Mouse (Mus musculus): ENCODE results near the gene Cyp26b1. TPM values are rescaled to one million over a fixed set of nuclear protein-coding genes. Genes with fewer than 3 reads are reported as not detected.

Cyp26b1 gene
- total RNA-seq, 2 experiments from 2014 or later = 12.0 to 16.9 TPM

DNA sequence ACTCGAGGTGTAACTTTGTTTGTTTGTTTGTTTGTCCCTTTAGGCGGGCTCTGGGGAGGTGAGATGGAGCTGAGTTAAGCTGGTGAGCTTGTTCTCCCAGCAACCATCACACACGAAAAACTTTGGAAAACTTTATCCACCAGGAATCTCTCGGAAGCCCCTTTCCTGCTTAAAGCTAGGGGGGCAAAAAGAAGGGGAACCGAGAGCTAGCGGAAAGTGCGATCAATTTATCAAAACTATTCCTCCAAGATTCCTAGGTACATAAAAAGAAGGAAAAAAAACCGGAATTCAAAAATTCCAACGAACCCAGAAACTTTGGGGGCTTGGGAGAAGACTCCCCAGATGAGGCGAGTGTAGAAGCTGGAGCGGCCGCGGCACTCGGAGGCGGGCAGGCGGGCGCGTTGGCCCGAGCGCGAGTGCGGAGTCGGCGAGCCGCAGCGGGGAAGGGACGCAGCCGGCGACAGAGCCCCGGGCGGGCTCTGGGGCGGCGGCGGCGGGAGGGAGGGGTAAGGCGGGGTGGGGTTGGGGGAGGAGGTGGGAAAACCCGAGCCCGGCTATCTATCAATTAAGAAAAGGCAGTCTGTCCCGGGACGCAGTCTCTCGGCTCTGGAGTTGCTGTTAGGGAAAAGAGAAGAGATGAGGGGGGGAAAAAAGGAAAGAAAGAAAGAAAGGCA is 5.3 kb downstream of the Cyp26b1 start:
- no peak for DNase-seq (ENCODE audit: low spot score in 2 of 2)

DNA sequence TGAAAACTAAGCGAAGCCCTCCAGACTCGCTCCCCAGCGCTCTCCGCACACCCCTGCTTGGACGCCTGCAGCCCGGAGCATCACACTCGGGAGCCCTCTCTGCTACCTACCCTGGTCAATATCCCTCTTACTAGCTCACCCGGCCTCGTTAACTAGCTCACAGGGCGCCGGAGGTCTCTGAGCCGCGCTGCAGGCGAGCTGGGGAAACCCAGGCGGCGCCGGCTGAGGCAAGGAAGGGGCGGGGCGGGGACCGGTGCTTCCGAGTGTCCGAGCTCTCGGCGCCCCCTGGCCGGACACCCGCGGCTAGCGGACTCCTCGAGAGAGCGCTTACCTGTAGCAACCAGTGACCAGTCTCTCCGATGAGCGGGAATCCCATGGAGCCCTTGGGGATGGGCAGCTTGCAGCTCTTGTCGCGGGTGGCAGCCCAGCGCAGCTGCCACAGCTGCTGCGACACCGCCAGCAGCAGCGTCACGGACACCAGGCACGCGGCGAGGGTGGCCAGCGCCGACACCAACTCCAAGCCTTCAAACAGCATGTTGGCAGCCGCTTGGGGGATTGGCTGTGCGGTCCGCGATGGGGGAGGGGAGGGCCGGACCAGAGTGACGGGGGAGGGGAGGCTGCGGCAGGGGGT is 6.1 kb downstream of the Cyp26b1 start:
- DNase-seq (ENCODE audit: low spot score in 2 of 2) = no peak

DNA sequence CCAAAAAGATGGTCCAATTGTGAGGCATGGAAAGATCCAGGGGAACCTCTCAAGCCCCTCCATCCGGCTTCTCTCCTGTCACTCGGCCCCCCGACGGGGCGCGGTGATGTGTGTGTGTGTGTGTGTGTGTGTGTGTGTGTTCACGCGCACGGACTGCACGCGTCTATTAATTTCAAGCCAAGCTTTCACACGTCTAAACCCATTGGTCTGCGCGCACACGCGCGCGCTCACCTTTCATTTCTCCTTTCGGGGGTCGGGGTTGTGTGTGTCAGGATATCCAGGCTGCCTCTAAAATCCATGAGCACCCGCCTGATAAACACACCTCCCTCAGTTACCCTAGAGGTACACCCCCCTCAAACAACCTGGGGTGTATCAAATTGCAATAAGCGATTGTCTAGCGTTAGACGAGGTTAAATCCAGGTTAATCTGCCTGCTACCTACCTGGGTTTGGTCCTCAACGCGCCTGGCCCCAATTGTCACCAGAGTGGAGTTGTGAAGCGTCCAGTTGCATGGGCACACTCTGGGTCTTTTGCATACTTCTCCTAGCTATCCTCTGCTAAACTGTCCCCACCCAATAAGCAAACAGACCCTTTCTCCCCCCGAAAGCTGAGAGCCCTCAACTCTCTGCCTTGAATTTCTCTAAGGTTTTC is 7.0 kb downstream of the Cyp26b1 start:
- no peak for DNase-seq (ENCODE audit: low spot score in 2 of 2)

DNA sequence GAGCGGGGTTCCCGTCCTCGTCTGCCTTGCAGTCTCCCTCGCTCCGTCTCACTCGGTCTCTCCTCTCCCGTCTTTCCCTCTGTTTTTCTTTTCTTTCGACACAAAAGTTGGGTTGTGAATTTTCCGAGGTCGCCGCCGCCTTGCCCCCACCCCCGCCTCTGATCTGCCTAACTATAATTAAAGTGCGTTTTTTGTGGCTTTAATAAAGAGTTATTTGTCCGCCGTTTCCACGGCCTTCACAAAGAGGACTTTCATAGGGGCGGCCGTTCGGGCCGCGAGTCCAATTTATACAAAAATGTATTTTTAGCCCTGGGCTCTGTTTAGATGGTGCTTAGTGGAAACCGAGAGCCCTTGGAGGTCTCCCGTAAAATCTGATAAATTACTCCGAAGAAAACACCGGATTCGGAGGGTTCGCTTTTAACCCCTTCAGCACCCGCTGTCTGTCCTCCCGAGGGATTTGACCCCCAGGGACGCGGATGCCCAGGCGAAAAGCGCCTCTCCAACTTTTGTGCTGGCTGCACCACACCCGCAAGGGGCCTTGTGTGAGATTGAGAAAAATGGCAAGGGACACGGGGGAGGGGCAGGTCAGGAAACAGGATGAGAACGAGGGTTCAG is 7.9 kb downstream of the Cyp26b1 start:
- no peak for DNase-seq (ENCODE audit: low spot score in 2 of 2)

DNA sequence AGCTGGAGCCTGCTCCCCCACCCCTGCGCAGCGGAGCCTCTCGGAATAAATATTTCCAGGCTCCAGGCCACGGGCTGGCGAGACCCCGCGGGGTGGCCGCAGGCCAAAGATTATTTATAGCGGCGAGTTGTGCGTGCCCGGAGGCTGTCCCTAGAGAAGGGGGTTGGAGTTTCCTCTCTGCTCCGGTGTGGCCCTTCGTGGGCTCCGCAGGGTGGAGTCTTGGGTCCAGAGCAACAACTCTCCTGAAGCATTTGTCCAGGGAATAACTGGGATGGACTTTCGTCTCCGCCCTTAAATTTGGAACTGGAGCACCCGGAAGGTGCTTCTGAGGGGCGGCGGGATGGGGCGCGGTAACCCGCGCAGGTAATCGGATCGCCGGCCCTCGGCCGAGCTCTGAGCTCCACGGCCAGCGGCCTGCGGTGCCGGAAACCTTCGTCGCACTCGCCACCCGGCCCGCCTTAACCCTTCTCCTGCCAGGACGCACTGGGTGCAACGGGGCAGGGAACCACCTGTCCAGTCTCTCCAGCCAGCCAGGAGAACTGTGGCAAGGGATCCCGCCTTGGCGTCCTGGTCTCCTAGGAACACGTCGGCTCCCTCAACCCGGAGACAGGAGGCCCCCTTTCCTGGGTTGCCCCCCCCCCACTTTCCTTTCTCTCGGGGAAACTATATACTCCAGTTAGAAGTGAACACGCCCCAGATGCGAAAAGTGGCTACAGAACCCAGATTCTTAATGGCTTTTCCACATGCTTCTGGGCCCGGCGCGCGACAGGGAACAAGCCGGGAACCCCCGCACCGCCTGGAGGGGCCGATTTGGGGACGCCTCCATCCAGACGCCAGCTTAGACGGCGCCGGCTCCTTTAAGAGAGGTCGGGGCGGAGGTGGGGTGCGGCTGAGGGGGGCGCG is 8.7 kb downstream of the Cyp26b1 start:
- peak in 1 of 2 experiments; percentile 24 for DNase-seq (ENCODE audit: low spot score in 2 of 2)

DNA sequence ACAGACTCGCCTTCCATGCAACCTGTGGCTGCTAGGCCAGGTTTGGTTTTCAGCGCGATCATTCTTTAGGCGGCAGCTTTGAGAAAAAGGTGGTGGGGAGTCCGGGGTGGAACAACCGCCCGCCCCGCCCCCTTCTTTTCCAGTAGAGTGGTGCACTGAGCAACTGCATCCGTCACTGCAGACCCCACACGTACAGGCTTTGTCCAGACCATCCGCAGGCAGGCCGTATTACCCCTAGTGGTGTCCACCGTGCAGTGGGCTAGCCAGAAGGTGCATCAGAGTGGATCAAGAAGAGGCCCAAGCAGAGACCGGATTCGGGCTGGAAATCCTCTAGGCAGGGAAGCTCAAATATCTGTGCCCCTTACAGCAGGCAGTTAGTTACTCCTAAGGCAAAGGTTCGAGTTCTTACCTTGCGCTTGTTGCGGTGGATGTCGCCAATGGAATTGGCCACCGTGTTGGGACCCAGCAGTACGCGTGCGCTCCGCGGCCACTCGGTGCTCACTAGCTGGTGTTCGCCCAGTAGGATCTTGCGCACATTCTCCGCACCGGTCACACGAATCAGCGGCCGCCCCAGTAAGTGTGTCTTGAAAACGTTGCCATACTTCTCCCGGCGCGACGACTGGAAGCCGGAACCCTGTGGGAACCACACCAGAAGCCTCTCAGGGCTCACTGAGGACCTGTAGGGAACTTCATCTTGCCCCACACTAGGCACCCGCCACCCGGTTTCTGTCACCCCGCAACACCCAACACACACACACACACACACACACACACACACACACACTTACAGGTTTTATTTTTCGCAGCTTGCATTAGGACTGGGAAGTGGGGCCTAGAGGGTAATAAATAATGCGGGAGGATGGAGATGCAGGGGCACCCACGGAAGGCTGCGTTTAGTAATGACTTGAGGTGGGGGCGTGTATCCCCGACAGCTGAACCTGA is 9.6 kb downstream of the Cyp26b1 start:
- DNase-seq (ENCODE audit: low spot score in 2 of 2) = no peak

DNA sequence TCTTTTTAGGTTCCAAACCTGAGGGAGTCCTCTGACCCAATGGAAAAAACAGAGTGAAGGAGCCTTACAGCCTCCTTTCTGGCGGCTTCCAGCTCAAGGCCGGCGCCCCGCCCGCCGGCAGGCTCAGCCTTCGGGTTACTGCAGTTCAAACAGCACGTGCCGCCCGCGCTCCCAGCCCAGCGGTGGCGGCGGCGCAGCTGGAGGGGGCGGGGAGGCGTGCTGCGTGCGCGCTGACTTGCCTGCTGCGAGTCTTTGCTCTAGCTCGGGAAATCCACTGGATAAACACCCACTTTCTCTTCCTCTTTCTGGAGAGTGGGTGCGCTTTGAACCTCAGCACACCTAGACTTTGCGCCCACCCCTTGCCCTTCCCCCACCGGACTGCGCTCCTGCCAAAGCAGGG is 10.3 kb downstream of the Cyp26b1 start:
- peak in 1 of 2 experiments; percentile 27 for DNase-seq (ENCODE audit: low spot score in 2 of 2)

DNA sequence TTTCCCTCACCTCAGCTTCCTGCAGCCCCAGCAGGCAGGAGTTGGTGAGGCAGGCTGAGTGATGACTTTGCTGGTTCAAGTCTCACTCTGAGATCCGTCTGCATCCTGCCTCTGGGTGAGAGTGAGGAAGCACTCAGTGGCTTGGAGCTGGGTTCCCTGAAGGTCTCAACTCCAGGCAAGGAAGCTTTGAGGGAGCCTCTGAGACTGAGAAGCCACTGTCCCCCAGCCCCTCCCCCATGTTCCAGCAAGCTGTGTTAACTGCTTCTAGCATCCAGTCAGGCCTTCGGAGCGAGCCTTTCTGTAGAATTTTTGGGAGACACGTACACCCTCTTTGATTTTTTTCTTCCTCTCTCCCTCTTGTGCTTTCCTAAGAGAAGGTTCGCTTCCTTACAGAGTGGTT is 10.9 kb downstream of the Cyp26b1 start:
- no peak for DNase-seq (ENCODE audit: low spot score in 2 of 2)

- DNase-seq (ENCODE audit: low spot score in 2 of 2) = no peak
Measured at GRCm38 (mm10) chr6:84581833-84582445, 11.8 kb downstream of the Cyp26b1 start.

DNA sequence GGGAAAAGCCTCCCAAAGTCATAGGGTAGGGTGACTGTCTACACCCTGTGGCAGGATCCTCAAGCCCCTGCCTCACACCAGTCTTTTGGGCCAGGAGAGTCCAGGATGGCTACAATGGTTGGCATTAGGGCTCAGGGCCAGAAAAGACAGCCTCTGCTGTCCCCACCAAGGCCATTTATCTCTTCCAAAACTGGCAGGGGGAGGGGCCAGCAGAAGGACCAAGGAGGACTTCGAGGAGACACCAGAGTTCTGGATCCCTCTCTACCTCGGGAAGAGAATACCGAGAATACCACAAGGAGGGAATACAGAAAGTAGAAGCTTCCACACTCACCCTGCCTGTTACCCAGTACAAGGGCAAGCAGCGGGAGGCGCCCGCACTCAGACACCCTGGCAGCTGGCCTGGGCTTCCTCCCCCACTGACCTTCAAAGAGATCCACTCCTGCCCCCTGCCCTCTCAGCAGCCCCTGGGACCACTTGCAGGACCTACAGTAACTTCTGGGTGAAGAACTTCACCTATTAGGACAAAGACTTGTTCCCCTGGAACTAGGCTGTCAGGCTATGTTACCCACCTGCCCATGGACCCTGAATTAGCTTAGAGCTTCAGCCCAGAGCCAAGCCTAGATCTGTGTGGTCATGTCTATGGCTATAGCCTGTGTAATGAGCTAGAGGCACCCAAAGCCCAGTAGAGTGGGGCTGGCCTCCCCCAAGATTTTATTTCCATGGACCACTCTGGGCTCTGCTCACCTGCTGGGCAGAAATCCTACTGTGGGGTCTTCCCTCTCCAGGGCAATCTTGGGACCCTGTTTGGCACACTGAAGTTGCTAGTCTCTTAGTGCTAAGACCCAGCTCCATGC is 12.5 kb downstream of the Cyp26b1 start:
- DNase-seq (ENCODE audit: low spot score in 2 of 2) = no peak

GRCm38 (mm10) chr6:84579508-84579907 is 14.2 kb downstream of the Cyp26b1 start:
- no peak for DNase-seq (ENCODE audit: low spot score in 2 of 2)

GRCm38 (mm10) chr6:84578928-84579327 is 14.8 kb downstream of the Cyp26b1 start:
- peak in 1 of 2 experiments; percentile 15 for DNase-seq (ENCODE audit: low spot score in 2 of 2)

GRCm38 (mm10) chr6:84577898-84578297 is 15.8 kb downstream of the Cyp26b1 start:
- DNase-seq (ENCODE audit: low spot score in 2 of 2) = no peak

- no peak for DNase-seq (ENCODE audit: low spot score in 2 of 2)
Measured at GRCm38 (mm10) chr6:84573905-84574660, 19.6 kb downstream of the Cyp26b1 start.

DNA sequence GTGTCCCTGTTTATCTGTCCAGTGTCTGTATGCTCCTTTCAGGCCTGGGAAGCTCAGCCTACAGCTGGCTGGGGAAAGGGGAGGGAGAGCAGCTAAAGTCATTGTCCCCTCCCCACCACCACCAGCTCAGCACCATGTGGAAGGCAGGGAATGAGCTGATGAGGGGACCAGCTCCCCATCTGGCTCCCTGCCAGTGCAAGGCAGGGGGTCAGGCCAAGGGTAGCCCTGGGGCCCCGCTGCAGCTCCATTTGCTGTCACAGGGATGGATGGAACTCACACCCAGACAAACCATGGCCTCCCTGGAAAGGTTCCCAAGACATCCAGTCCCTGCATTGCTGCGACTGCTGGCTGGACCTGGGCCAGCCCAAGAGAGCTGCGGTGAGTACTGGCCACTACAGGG is 23.7 kb downstream of the Cyp26b1 start:
- DNase-seq (ENCODE audit: low spot score in 2 of 2) = no peak

GRCm38 (mm10) chr6:84569590-84569989 is 24.1 kb downstream of the Cyp26b1 start:
- no peak for DNase-seq (ENCODE audit: low spot score in 2 of 2)

DNA sequence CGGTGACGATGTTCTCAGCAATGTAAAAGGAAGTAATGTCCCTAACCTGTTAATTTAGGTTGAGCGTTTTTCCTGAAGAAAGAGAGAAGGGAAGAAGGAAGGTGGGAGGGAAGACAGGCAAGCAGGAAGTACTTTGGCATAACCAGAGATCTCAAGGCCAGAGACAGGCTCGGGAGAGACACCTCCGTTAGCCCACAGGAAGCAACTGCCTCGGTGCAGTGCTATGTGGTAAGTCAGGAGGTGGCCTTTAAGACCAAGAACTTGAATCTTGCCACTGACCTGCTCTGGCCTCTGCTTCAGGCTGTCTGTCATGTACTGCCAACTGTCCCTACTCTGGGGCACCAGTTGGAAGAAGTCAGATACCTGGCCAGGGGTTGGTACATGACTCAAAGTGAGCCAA is 24.8 kb downstream of the Cyp26b1 start:
- no peak for DNase-seq (ENCODE audit: low spot score in 2 of 2)

DNA sequence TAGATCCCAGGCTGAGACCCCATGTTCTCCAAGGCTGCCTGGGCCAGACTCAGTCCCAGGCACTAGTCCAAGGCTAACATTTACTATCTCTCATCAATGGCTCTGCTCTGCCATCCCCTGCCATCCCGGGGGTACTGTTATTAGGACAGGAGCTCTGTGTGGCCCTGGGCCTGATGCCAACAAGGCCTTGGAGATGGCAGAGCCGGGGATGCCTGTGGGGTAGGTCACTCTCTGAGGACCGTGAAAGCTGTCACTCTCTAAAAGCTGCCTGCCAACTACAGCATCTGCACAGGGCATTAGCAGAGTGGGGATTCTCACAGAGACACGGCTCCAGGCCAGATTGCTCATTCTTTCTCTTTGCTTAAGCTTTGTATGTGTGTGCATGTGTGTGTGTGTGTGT is 26.0 kb downstream of the Cyp26b1 start:
- no peak for DNase-seq (ENCODE audit: low spot score in 2 of 2)

Data from layer of hippocampus, postnatal 14 days (tissue).